Mouse (Mus musculus): ENCODE measurements around the gene Olfr223. TPM values are rescaled to one million over a fixed set of nuclear protein-coding genes. Genes with fewer than 3 reads are reported as not detected.
"Not testable (repeated sequence)": the region's sequence is repeated elsewhere in the genome, so short reads cannot be mapped to it uniquely, and the experiment has no call there.

Gene Olfr223
- polyA plus RNA-seq, 1 experiment from 2014 or later: not detected

- Histone ChIP-seq H3K9ac (ENCODE audit: low read length) (no peak overlapping the region), H3K27me3 (ENCODE audit: control insufficient read depth, insufficient read depth, low read length) (no peaks in the 10 kb centered on the region), H3K4me2 (ENCODE audit: low read depth, low read length) (no peak overlapping the region), H3K27ac (ENCODE audit: low read length) (0 out of 2 replicates have a peak overlapping the region, but pooled peaks have one; percentile 44), H3K4me3 (replicated peaks; ENCODE audit: low read length) (no peak overlapping the region), H3K9me3 (replicated peaks; ENCODE audit: control insufficient read depth, low read length) (no peaks in the 10 kb centered on the region), H3K36me3 (ENCODE audit: control insufficient read depth, insufficient read depth, low read length) (no peaks in the 10 kb centered on the region), H3K4me1 (ENCODE audit: control insufficient read depth, insufficient read depth, low read length) (peaks cover 15% of the 10 kb centered on the region)
- 27% methylated on average over 5 of the region's 5 CpGs for WGBS
- ATAC-seq (ENCODE audit: insufficient read depth, low FRiP score): no peak
These were observed 39.9 kb upstream of the Olfr223 start for GRCm38 (mm10) chr11:59633037-59633436.

GRCm38 (mm10) chr11:59631980-59632379 lies 38.9 kb upstream of the Olfr223 start:
- Histone ChIP-seq H3K4me1 (ENCODE audit: control insufficient read depth, insufficient read depth, low read length) (peaks cover 14% of the 10 kb centered on the region), H3K36me3 (ENCODE audit: control insufficient read depth, insufficient read depth, low read length) (no peaks in the 10 kb centered on the region), H3K27me3 (ENCODE audit: control insufficient read depth, insufficient read depth, low read length) (no peaks in the 10 kb centered on the region), H3K27ac (ENCODE audit: low read length) (no peak overlapping the region), H3K4me3 (replicated peaks; ENCODE audit: low read length) (no peak overlapping the region), H3K9me3 (replicated peaks; ENCODE audit: control insufficient read depth, low read length) (no peaks in the 10 kb centered on the region), H3K4me2 (ENCODE audit: low read depth, low read length) (no peak overlapping the region), H3K9ac (ENCODE audit: low read length) (no peak overlapping the region)
- 83% methylated on average over 4 of the region's 4 CpGs for WGBS
- no peak for ATAC-seq (ENCODE audit: insufficient read depth, low FRiP score)

GRCm38 (mm10) chr11:59629871-59630270 lies 36.8 kb upstream of the Olfr223 start:
- H3K9ac ChIP-seq (ENCODE audit: low read length): no peak overlapping the region
- 58% methylated on average over 5 of the region's 5 CpGs for WGBS
- H3K9me3 ChIP-seq (replicated peaks; ENCODE audit: control insufficient read depth, low read length): no peaks in the 10 kb centered on the region
- peak; percentile 37 for ATAC-seq (ENCODE audit: insufficient read depth, low FRiP score)
- H3K36me3 ChIP-seq (ENCODE audit: control insufficient read depth, insufficient read depth, low read length): no peaks in the 10 kb centered on the region
- no peaks in the 10 kb centered on the region for H3K27me3 ChIP-seq (ENCODE audit: control insufficient read depth, insufficient read depth, low read length)
- H3K4me1 ChIP-seq (ENCODE audit: control insufficient read depth, insufficient read depth, low read length): 0 out of 2 replicates have a peak, but pooled peaks cover 2% of the 10 kb centered on the region
- peak overlapping the region; percentile 55; the same call in 1 of the 2 replicates for H3K27ac ChIP-seq (ENCODE audit: low read length)
- H3K4me3 ChIP-seq (replicated peaks; ENCODE audit: low read length): no peak overlapping the region
- H3K4me2 ChIP-seq (ENCODE audit: low read depth, low read length): no peak overlapping the region

GRCm38 (mm10) chr11:59628177-59628576 lies 35.1 kb upstream of the Olfr223 start:
- Histone ChIP-seq H3K9ac (ENCODE audit: low read length) (no peak overlapping the region), H3K36me3 (ENCODE audit: control insufficient read depth, insufficient read depth, low read length) (no peaks in the 10 kb centered on the region), H3K27ac (ENCODE audit: low read length) (no peak overlapping the region), H3K4me2 (ENCODE audit: low read depth, low read length) (no peak overlapping the region), H3K9me3 (replicated peaks; ENCODE audit: control insufficient read depth, low read length) (no peaks in the 10 kb centered on the region), H3K4me3 (replicated peaks; ENCODE audit: low read length) (no peak overlapping the region), H3K27me3 (ENCODE audit: control insufficient read depth, insufficient read depth, low read length) (no peaks in the 10 kb centered on the region), H3K4me1 (ENCODE audit: control insufficient read depth, insufficient read depth, low read length) (0 out of 2 replicates have a peak, but pooled peaks cover 2% of the 10 kb centered on the region)
- WGBS: 73% methylated on average over 5 of the region's 5 CpGs
- no peak for ATAC-seq (ENCODE audit: insufficient read depth, low FRiP score)

- Histone ChIP-seq H3K4me1 (ENCODE audit: control insufficient read depth, insufficient read depth, low read length) (0 out of 2 replicates have a peak, but pooled peaks cover 2% of the 10 kb centered on the region), H3K9ac (ENCODE audit: low read length) (no peak overlapping the region), H3K4me3 (replicated peaks; ENCODE audit: low read length) (no peak overlapping the region), H3K27me3 (ENCODE audit: control insufficient read depth, insufficient read depth, low read length) (no peaks in the 10 kb centered on the region), H3K9me3 (replicated peaks; ENCODE audit: control insufficient read depth, low read length) (no peaks in the 10 kb centered on the region), H3K36me3 (ENCODE audit: control insufficient read depth, insufficient read depth, low read length) (no peaks in the 10 kb centered on the region), H3K27ac (ENCODE audit: low read length) (no peak overlapping the region), H3K4me2 (ENCODE audit: low read depth, low read length) (no peak overlapping the region)
- WGBS: 75% methylated on average over 7 of the region's 7 CpGs
- ATAC-seq (ENCODE audit: insufficient read depth, low FRiP score): no peak; the same call in 1 of the 2 replicates
These were observed 33.1 kb upstream of the Olfr223 start for GRCm38 (mm10) chr11:59626192-59626591.

GRCm38 (mm10) chr11:59624017-59624630 lies 31.0 kb upstream of the Olfr223 start:
- Histone ChIP-seq H3K27me3 (ENCODE audit: control insufficient read depth, insufficient read depth, low read length) (no peaks in the 10 kb centered on the region), H3K27ac (ENCODE audit: low read length) (no peak overlapping the region), H3K4me3 (replicated peaks; ENCODE audit: low read length) (no peak overlapping the region), H3K9me3 (replicated peaks; ENCODE audit: control insufficient read depth, low read length) (no peaks in the 10 kb centered on the region), H3K9ac (ENCODE audit: low read length) (no peak overlapping the region), H3K4me1 (ENCODE audit: control insufficient read depth, insufficient read depth, low read length) (no peaks in the 10 kb centered on the region), H3K4me2 (ENCODE audit: low read depth, low read length) (no peak overlapping the region), H3K36me3 (ENCODE audit: control insufficient read depth, insufficient read depth, low read length) (no peaks in the 10 kb centered on the region)
- peak; percentile 84 for ATAC-seq (ENCODE audit: insufficient read depth, low FRiP score)
- WGBS: 28% methylated on average over 6 of the region's 6 CpGs

- Histone ChIP-seq H3K4me2 (ENCODE audit: low read depth, low read length) (no peak overlapping the region), H3K27ac (ENCODE audit: low read length) (no peak overlapping the region), H3K9me3 (replicated peaks; ENCODE audit: control insufficient read depth, low read length) (no peaks in the 10 kb centered on the region), H3K4me1 (ENCODE audit: control insufficient read depth, insufficient read depth, low read length) (no peaks in the 10 kb centered on the region), H3K27me3 (ENCODE audit: control insufficient read depth, insufficient read depth, low read length) (no peaks in the 10 kb centered on the region; the same call in 1 of the 2 replicates), H3K9ac (ENCODE audit: low read length) (no peak overlapping the region), H3K4me3 (replicated peaks; ENCODE audit: low read length) (no peak overlapping the region), H3K36me3 (ENCODE audit: control insufficient read depth, insufficient read depth, low read length) (no peaks in the 10 kb centered on the region)
- ATAC-seq (ENCODE audit: insufficient read depth, low FRiP score): no peak
- 63% methylated on average over 3 of the region's 3 CpGs for WGBS
These were observed 29.1 kb upstream of the Olfr223 start for GRCm38 (mm10) chr11:59622214-59622613.

GRCm38 (mm10) chr11:59616986-59617385 lies 23.9 kb upstream of the Olfr223 start:
- WGBS: 81% methylated on average over 2 of the region's 2 CpGs
- not testable (repeated sequence) for H3K9me3 ChIP-seq (replicated peaks; ENCODE audit: control insufficient read depth, low read length); ATAC-seq (ENCODE audit: insufficient read depth, low FRiP score); H3K4me1 ChIP-seq (ENCODE audit: control insufficient read depth, insufficient read depth, low read length); H3K27ac ChIP-seq (ENCODE audit: low read length); H3K36me3 ChIP-seq (ENCODE audit: control insufficient read depth, insufficient read depth, low read length); H3K4me2 ChIP-seq (ENCODE audit: low read depth, low read length); H3K27me3 ChIP-seq (ENCODE audit: control insufficient read depth, insufficient read depth, low read length); H3K4me3 ChIP-seq (replicated peaks; ENCODE audit: low read length); H3K9ac ChIP-seq (ENCODE audit: low read length)

GRCm38 (mm10) chr11:59614120-59614519 lies 21.0 kb upstream of the Olfr223 start:
- no peak overlapping the region for H3K4me3 ChIP-seq (replicated peaks; ENCODE audit: low read length)
- ATAC-seq (ENCODE audit: insufficient read depth, low FRiP score): no peak
- no peak overlapping the region for H3K27ac ChIP-seq (ENCODE audit: low read length)
- no peak overlapping the region for H3K9ac ChIP-seq (ENCODE audit: low read length)
- H3K36me3 ChIP-seq (ENCODE audit: control insufficient read depth, insufficient read depth, low read length): no peaks in the 10 kb centered on the region
- H3K27me3 ChIP-seq (ENCODE audit: control insufficient read depth, insufficient read depth, low read length): no peaks in the 10 kb centered on the region; the same call in 1 of the 2 replicates
- no peak overlapping the region for H3K4me2 ChIP-seq (ENCODE audit: low read depth, low read length)
- no peaks in the 10 kb centered on the region for H3K4me1 ChIP-seq (ENCODE audit: control insufficient read depth, insufficient read depth, low read length)
- 29% methylated on average over 4 of the region's 4 CpGs for WGBS
- H3K9me3 ChIP-seq (replicated peaks; ENCODE audit: control insufficient read depth, low read length): no peaks in the 10 kb centered on the region

Measured in stomach, embryonic 16.5 days (tissue).